Mouse (Mus musculus): ENCODE results near the gene Tefm.

DNA sequence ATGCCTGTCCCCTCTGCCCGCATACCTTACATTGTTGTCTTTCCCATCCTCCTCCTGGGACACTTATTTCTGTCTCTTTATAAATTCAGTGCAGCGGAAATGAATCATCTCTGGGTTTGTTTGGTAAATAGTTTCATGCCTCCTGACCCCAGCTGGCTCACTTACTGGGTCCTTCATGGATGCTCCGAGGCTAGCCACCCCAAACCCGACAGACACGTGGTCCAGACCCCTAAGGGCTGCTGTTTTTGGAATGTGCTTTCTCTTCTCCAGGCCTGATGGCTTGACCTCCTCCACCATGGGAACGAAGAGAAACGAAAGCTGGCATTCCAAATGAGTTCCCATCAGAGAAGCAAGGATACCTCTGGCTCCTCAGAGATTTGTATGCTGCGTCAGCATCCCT, 10.4 kb upstream of the Tefm start:
- no peak for TF ChIP-seq CTCF (IDR thresholded peaks at IDR 0.05; ENCODE audit: insufficient read depth, low read length)
- TF ChIP-seq POLR2A (IDR thresholded peaks at IDR 0.05; ENCODE audit: borderline replicate concordance, extremely low read depth, low read depth, low read length) = no peak
